Mouse (Mus musculus): Measurements from ENCODE around the gene Gm2310. TPM values are rescaled to one million over a fixed set of nuclear protein-coding genes. Genes with fewer than 3 reads are reported as not detected.

Gm2310 gene
- polyA plus RNA-seq (2014; fragmentation: Illumina TruSeq; extraction: RNeasy Lipid Tissue Mini Kit (QIAGEN cat#74804); ENCODE audit: low read depth, low replicate concordance): not detected

DNA sequence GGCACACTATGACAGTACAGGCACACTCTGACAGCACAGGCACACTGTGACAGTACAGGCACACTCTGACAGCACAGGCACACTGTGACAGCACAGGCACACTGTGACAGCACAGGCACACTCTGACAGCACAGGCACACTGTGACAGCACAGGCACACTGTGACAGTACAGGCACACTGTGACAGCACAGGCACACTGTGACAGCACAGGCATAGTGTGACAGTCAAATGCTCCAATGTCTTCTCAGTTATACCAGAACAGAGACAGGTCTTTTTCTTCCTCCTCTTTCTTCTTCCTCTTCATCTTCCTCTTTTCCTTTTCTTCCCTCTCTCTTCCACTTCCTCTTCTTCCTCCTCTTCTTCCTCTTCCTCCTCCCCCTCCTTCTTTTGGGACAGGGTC is at the start of gene Gm2310:
TSS of gene Gm2310 (minus strand) at position 101 of the 400 bp plus-strand sequence.

Other genes with a start within 250 kb of the Gm2310 start
- 92.4 TPM for gene Nipbl, start 75.5 kb downstream of the Gm2310 start, polyA plus RNA-seq (2014; fragmentation: Illumina TruSeq; extraction: RNeasy Lipid Tissue Mini Kit (QIAGEN cat#74804); ENCODE audit: low read depth, low replicate concordance)
- 4.7 TPM for gene Slc1a3, start 190.8 kb upstream of the Gm2310 start, polyA plus RNA-seq (2014; fragmentation: Illumina TruSeq; extraction: RNeasy Lipid Tissue Mini Kit (QIAGEN cat#74804); ENCODE audit: low read depth, low replicate concordance)